27 mouse cellular contexts compared by ENCODE assay signal in the genomic region with DNA sequence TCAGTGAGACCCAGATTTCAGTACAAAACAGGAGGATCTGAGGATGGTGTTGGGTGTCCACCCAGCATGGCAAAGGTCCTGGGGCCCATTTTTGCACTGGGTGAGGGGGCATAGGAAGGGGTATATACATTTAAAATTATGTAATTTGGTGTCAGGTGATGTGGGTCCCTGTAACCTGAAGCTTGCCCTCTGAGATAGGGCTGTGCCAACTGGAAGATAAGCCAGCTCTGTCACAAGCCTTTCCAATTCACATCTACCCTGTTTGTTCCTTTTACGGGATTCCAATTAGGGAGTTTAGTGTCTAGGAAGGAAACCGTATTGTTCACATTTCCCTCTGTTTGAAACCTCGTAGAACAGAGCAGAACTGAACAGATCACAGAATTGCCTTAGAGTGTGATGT. TPM values are rescaled to one million over a fixed set of nuclear protein-coding genes. Genes with fewer than 3 reads are reported as not detected.
DNase-seq lines count a peak whose midpoint lies in the region; ATAC-seq and TF ChIP-seq lines count a peak whose summit lies in the region.
"Had no signal": no experiment of that assay in that cellular context is flagged by ENCODE, and none has a peak within 500 bp of the region (broad histone marks: within the 10 kb centered on the region; RNA-seq: fewer than 3 reads in every experiment).

No protein-coding gene starts in this region.

- peak overlapping the region; percentile 2; the same call in 1 of the 2 replicates for H3K9ac ChIP-seq in heart, adult 2 months (ENCODE audit: low read depth, low read length)
- no peak overlapping the region for H3K9ac ChIP-seq in heart, embryonic 12.5 days
- H3K9ac ChIP-seq: embryonic facial prominence, embryonic 12.5 days; forebrain, postnatal 0 days; heart, embryonic 15.5 days; intestine, embryonic 15.5 days; limb, embryonic 13.5 days; stomach, embryonic 15.5 days had no signal

- intact Hi-C loops in heart, adult 2 months (cut with DNase I), result loop anchor here (2.0 kb wide), 1 partner anchor 16 kb away; no protein-coding TSS in a partner anchor

- peak overlapping the region; percentile 77 for H3K27ac ChIP-seq in heart, adult 2 months
- no peak overlapping the region for H3K27ac ChIP-seq in heart, embryonic 12.5 days (ENCODE audit: poor library complexity, severe bottlenecking)
- peak overlapping the region; percentile 46 for H3K27ac ChIP-seq in kidney, adult 2 months (ENCODE audit: insufficient read depth, low read depth, low read length)
- H3K27ac ChIP-seq: embryonic facial prominence, embryonic 12.5 days; heart, embryonic 15.5 days; intestine, embryonic 15.5 days; limb, embryonic 13.5 days; stomach, embryonic 15.5 days had no signal

- H3ac ChIP-seq in myocyte (ENCODE audit: control insufficient read depth, insufficient read length), result no peak overlapping the region

- TF ChIP-seq CTCF in heart, adult 2 months (IDR thresholded peaks at IDR 0.05), result no peak
- TF ChIP-seq CTCF in kidney, adult 2 months (conservative IDR thresholded peaks at IDR 0.05; ENCODE audit: insufficient read depth, insufficient read length, low read depth, low read length), result no peak

- TF ChIP-seq EP300 in heart, adult 2 months (IDR thresholded peaks at IDR 0.05; ENCODE audit: insufficient read depth, low read depth, low read length), result 0 out of 2 replicates have a peak, but pooled peaks have one; percentile 14

- no peak overlapping the region for H3K4me3 ChIP-seq in heart, adult 2 months
- H3K4me3 ChIP-seq in heart, embryonic 12.5 days, result no peak overlapping the region
- no peak overlapping the region for H3K4me3 ChIP-seq in kidney, adult 2 months (ENCODE audit: insufficient read depth, low read depth, low read length)
- H3K4me3 ChIP-seq in myocyte, result no peak overlapping the region
- H3K4me3 ChIP-seq: embryonic facial prominence, embryonic 12.5 days; heart, embryonic 15.5 days; intestine, embryonic 15.5 days; limb, embryonic 13.5 days; stomach, embryonic 15.5 days had no signal

- 39% methylated on average over 3 of the region's 3 CpGs for WGBS in heart, adult 2 months
- WGBS in heart, embryonic 12.5 days, result 81% methylated on average over 3 of the region's 3 CpGs
- WGBS in kidney, adult 2 months, result 69% methylated on average over 3 of the region's 3 CpGs

- no peak overlapping the region for H3K4me2 ChIP-seq in heart, embryonic 12.5 days
- H3K4me2 ChIP-seq in myocyte (ENCODE audit: low read depth), result peak overlapping the region; percentile 27
- H3K4me2 ChIP-seq: embryonic facial prominence, embryonic 12.5 days; heart, embryonic 15.5 days; intestine, embryonic 15.5 days; limb, embryonic 13.5 days; stomach, embryonic 15.5 days had no signal

- no peaks in the 10 kb centered on the region for H3K27me3 ChIP-seq in heart, adult 2 months (ENCODE audit: control insufficient read depth, insufficient read depth, low read length)
- no peaks in the 10 kb centered on the region for H3K27me3 ChIP-seq in heart, embryonic 12.5 days (replicated peaks)
- H3K27me3 ChIP-seq in kidney, adult 2 months (replicated peaks; ENCODE audit: control insufficient read depth, insufficient read depth, low read length), result no peaks in the 10 kb centered on the region
- no peaks in the 10 kb centered on the region for H3K27me3 ChIP-seq in myocyte (ENCODE audit: control insufficient read depth, insufficient read depth, insufficient read length)
- H3K27me3 ChIP-seq: embryonic facial prominence, embryonic 12.5 days; heart, embryonic 15.5 days; intestine, embryonic 15.5 days; limb, embryonic 13.5 days; Patski; stomach, embryonic 15.5 days had no signal

- H3K9me3 ChIP-seq in heart, embryonic 12.5 days (replicated peaks), result no peaks in the 10 kb centered on the region
- H3K9me3 ChIP-seq: embryonic facial prominence, embryonic 12.5 days; heart, embryonic 15.5 days; intestine, embryonic 15.5 days; limb, embryonic 13.5 days; stomach, embryonic 15.5 days had no signal

- H3K79me2 ChIP-seq in heart, adult 2 months (replicated peaks; ENCODE audit: control insufficient read depth, insufficient read depth, low read length), result no peaks in the 10 kb centered on the region
- H3K79me2 ChIP-seq in myocyte (ENCODE audit: control insufficient read depth, insufficient read depth), result no peaks in the 10 kb centered on the region

- H3K4me1 ChIP-seq in heart, adult 2 months (ENCODE audit: control insufficient read depth, insufficient read depth, low read length), result peaks cover 30% of the 10 kb centered on the region
- peaks cover 25% of the 10 kb centered on the region for H3K4me1 ChIP-seq in heart, embryonic 12.5 days (replicated peaks)
- peaks cover 7% of the 10 kb centered on the region; the same call in 1 of the 2 replicates for H3K4me1 ChIP-seq in kidney, adult 2 months (ENCODE audit: control insufficient read depth, insufficient read depth, low read length)
- H3K4me1 ChIP-seq: intestine, embryonic 15.5 days had no signal

- peaks cover 4% of the 10 kb centered on the region for H3K36me3 ChIP-seq in heart, adult 2 months (ENCODE audit: control insufficient read depth, insufficient read depth, low read length)
- H3K36me3 ChIP-seq in heart, embryonic 12.5 days, result peaks cover 21% of the 10 kb centered on the region
- no peaks in the 10 kb centered on the region for H3K36me3 ChIP-seq in kidney, adult 2 months (ENCODE audit: control insufficient read depth, insufficient read depth, low read length)
- H3K36me3 ChIP-seq in myocyte (ENCODE audit: control insufficient read depth, insufficient read depth), result no peaks in the 10 kb centered on the region
- H3K36me3 ChIP-seq: stomach, embryonic 15.5 days had no signal

- TF ChIP-seq POLR2A in heart, adult 2 months (IDR thresholded peaks at IDR 0.05; ENCODE audit: insufficient read depth, low read depth, low read length), result 0 out of 2 replicates have a peak, but pooled peaks have one; percentile 20
- TF ChIP-seq POLR2A in kidney, adult 2 months (IDR thresholded peaks at IDR 0.05; ENCODE audit: low read depth, low read length), result no peak
- no peak for TF ChIP-seq POLR2A in myocyte (IDR thresholded peaks at IDR 0.05; ENCODE audit: insufficient read length, low read depth)

- DNase-seq in heart, adult 2 months, result peak in 1 of 2 experiments; percentile 32
- DNase-seq in kidney, adult 2 months, result no peak
- no peak for DNase-seq in kidney, postnatal 25 days
- peak; percentile 34 for DNase-seq in lung, postnatal 36 days
- no peak for DNase-seq in lung, postnatal 4 days
- DNase-seq in right cerebral cortex, postnatal 14 days, result no peak
- DNase-seq: adrenal gland, adult 8-10 months; cerebellum, adult 18-20 months; cerebellum, postnatal 14 days; forebrain, postnatal 0 days; gastrocnemius, postnatal 36 days; kidney, adult 9 months; kidney, postnatal 14 days; lung, postnatal 14 days; right cerebral cortex, postnatal 4 days had no signal

- no peak for ATAC-seq in heart, embryonic 12.5 days (ENCODE audit: insufficient number of reproducible peaks, low FRiP score)
- ATAC-seq: CD4-positive, CD25-positive, alpha-beta regulatory T cell, adult 4 months; forebrain, postnatal 0 days; hindbrain, embryonic 16.5 days; intestine, embryonic 15.5 days; midbrain, embryonic 16.5 days; Patski had no signal

TF ChIP-seq in myocyte, 11 proteins besides CTCF, POLR2A, EP300 and RAD21:
- no peak for TF ChIP-seq TCF12 (IDR thresholded peaks at IDR 0.05; ENCODE audit: insufficient read depth, poor library complexity, severe bottlenecking)
- no peak for TF ChIP-seq TCF3 (IDR thresholded peaks at IDR 0.05; ENCODE audit: insufficient read length, low read depth)
- TF ChIP-seq POLR2AphosphoS2 (IDR thresholded peaks at IDR 0.05; ENCODE audit: insufficient read length, low read depth), result no peak
- no peak for TF ChIP-seq MYOD1 (IDR thresholded peaks at IDR 0.05; ENCODE audit: control insufficient read depth in 1 of 3, insufficient read length in 2 of 3, low read depth in 2 of 3)
- TF ChIP-seq MAX (IDR thresholded peaks at IDR 0.05; ENCODE audit: low read depth), result no peak
- no peak for TF ChIP-seq REST (IDR thresholded peaks at IDR 0.05; ENCODE audit: insufficient read depth, insufficient read length)
- no peak for TF ChIP-seq MYOG (IDR thresholded peaks at IDR 0.05; ENCODE audit: control insufficient read depth in 1 of 3, insufficient read depth in 1 of 3, insufficient read length in 2 of 3, low read depth in 2 of 3)
- TF ChIP-seq CEBPB (IDR thresholded peaks at IDR 0.05; ENCODE audit: insufficient read depth, poor library complexity, severe bottlenecking), result no peak
- TF ChIP-seq E2F4 (IDR thresholded peaks at IDR 0.05; ENCODE audit: insufficient read depth), result no peak
- TF ChIP-seq SRF (IDR thresholded peaks at IDR 0.05; ENCODE audit: control insufficient read depth, insufficient read length, low read depth), result no peak
- TF ChIP-seq USF1 (IDR thresholded peaks at IDR 0.05; ENCODE audit: low read depth), result no peak

RNA-seq across cellular contexts. Expression of a gene that starts 49.9 kb away (rescaled TPM):
- under 1 TPM; 0.26 to 0.30 TPM for total RNA-seq in heart, adult 2 months (2021)
- polyA plus RNA-seq in heart, adult 2 months (2012; rRNA removed), result 0.06 and 0.15 TPM in 2 replicates
- polyA plus RNA-seq in heart, embryonic 12.5 days (2016; fragmentation: Nextera tagmentation; extraction: Ambion mirVana), result 0.56 and 0.76 TPM in 2 replicates
- 0.03 and 0.07 TPM in 2 replicates for polyA plus RNA-seq in kidney, adult 2 months (2012; rRNA removed)
- 0.02 TPM for polyA plus RNA-seq in myocyte (2012; fragmentation: generic; extraction: Trizol)

RNA-seq across cellular contexts. Expression of a gene that starts 51.0 kb away (rescaled TPM):
- total RNA-seq in heart, adult 2 months (2021), result 100 to 1,000 TPM; 181 to 206 TPM
- 193 and 244 TPM in 2 replicates for polyA plus RNA-seq in heart, adult 2 months (2012; rRNA removed)
- polyA plus RNA-seq in heart, embryonic 12.5 days (2016; fragmentation: Nextera tagmentation; extraction: Ambion mirVana), result 0.65 and 0.66 TPM in 2 replicates
- polyA plus RNA-seq in kidney, adult 2 months (2012; rRNA removed), result 26.4 and 46.5 TPM in 2 replicates
- 165 TPM for polyA plus RNA-seq in myocyte (2012; fragmentation: generic; extraction: Trizol)
- polyA plus RNA-seq: CD4-positive, CD25-positive, alpha-beta regulatory T cell, adult 4 months; embryonic facial prominence, embryonic 12.5 days; forebrain, embryonic 11.5 days; forebrain, postnatal 0 days; hindbrain, embryonic 16.5 days had no signal

Comparison
In these comparisons a context has a peak if more than half of its experiments do, and no peak if none do; other contexts are left out.
1. RNA of a gene that starts 51.0 kb away (polyA plus RNA-seq): 193 to 244 TPM in heart, adult 2 months, 165 TPM in myocyte (single experiment) and 26.4 to 46.5 TPM in kidney, adult 2 months; 0.65 to 0.66 TPM in heart, embryonic 12.5 days; every median in the first group is over 10 times any median in the second.